Mouse (Mus musculus) liver, postnatal 0 days (tissue): Measurements from ENCODE around the gene Ska3.
"Not testable (repeated sequence)": the region's sequence is repeated elsewhere in the genome, so short reads cannot be mapped to it uniquely, and the experiment has no call there.

Source experiments
- CTCF ChIP-seq: sonication (generic); IDR thresholded peaks from 2 replicates; pipeline ENCODE4 v1.5.1; 2016; ENCODE audit warnings: antibody characterized with exemption, low read depth
- EP300 ChIP-seq: IDR thresholded peaks from 2 replicates; pipeline ENCODE4 v1.6.1; 2016; ENCODE audit warnings: antibody characterized with exemption, low read depth, mild to moderate bottlenecking

DNA sequence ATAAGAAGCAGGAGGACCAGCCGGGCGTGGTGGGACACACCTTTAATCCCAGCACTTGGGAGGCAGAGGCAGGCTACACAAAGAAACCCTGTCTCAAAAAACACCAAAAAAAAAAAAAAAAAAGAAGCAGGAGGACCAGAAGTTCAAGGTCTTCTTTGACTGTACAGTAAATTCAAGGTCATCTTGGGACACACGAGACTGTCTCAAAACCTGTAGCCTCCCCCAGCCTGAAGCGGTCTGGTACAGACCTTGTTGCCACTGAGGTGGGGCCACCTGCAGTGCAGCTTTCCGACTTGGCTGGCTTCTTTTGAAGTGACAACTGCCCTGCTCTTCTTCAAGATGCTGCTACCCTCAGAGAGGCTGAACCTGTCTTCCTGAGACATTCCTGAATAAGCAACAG, 22.1 kb upstream of the Ska3 start:
- TF ChIP-seq CTCF, EP300: not testable (repeated sequence)
